Mouse (Mus musculus): ENCODE measurements at regions not wholly inside any gene's neighbourhood (a gene's known extent, or its start where the extent isn't known, plus 50 kb on each side); places are given as distances from the start of the nearest gene placed in this dataset.

DNA sequence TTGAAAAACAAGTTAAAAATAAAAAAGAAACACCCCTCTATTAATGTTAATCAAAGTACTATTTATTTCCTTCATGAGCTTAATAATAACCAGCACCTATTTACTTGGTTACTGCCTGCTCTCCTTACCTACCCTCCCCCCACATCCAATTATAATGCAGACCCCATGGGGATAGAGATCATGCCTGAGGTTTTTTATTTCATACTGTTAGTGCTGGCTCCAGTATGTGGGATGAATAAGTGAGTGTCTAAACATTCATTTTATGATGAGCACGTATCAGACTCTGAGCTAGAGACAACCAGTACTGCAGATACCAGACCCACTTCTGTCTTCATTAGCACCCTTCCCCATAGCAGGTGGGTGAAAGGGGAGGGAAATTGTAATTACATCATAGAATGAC lies 83.6 kb upstream of the Atp1b1 start:
- TF ChIP-seq CTCF (IDR thresholded peaks at IDR 0.05; ENCODE audit: low read depth, low read length) (no peak), POLR2A (IDR thresholded peaks at IDR 0.05; ENCODE audit: borderline replicate concordance, low read depth, low read length) (no peak)
